Mouse (Mus musculus) ES-Bruce4 (cell line): ENCODE data around the gene Hist2h3c1.

ENCODE experiments used
- CTCF ChIP-seq: IDR thresholded peaks from one replicate; pipeline ENCODE4 v1.8.1; 2011; ENCODE audit warnings: low read depth, low read length
- EP300 ChIP-seq: IDR thresholded peaks from 2 replicates; pipeline ENCODE4 v1.6.1; 2011; ENCODE audit warnings: low read depth, low read length; ENCODE audit not compliant: insufficient read depth

- TF ChIP-seq EP300: no peak
- TF ChIP-seq CTCF: peak; percentile 66
Observed at GRCm38 (mm10) chr3:96280660-96281059, 34.2 kb downstream of the Hist2h3c1 start.
